Mouse (Mus musculus) retina, embryonic 14.5 days (tissue): ENCODE measurements at regions not wholly inside any gene's neighbourhood (a gene's known extent, or its start where the extent isn't known, plus 50 kb on each side); places are given as distances from the start of the nearest gene placed in this dataset.

Experiments used
- DNase-seq: peaks from one replicate; pipeline ENCODE4 v3.0.0-alpha.2; 2015; ENCODE audit warnings: low spot score

DNA sequence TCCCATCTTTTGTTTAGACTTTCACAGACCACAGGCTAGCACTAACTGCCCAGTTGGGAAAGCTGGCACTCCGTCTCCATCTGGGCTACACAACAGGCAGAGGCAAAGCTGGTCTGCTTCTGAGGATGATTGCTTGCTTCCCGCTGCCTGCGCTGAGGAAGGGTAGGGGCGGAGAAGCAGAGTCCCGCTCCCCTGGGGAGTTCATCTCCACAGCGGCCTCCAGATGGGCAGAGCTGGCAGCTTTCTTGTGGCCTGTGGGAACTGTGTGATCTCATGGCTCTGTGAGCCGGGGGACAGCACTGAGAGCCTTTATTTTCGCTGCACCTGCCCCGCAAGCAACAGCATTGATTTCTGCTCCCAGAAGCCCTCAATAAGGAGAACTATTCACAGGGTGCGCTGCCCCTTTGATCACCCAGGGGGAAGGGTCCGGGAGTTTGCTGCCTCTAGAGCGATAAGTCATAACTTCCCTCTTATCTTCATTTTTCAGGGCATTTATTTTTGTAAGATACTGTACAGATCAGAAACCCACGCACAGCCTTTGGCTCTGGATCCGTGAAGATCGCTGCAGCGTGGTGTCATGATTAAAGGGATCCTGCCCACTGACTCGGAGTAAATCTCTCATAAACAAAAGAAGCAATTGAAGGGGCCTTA is 155.7 kb downstream of the Gm9376 start:
- DNase-seq = peak; percentile 73

DNA sequence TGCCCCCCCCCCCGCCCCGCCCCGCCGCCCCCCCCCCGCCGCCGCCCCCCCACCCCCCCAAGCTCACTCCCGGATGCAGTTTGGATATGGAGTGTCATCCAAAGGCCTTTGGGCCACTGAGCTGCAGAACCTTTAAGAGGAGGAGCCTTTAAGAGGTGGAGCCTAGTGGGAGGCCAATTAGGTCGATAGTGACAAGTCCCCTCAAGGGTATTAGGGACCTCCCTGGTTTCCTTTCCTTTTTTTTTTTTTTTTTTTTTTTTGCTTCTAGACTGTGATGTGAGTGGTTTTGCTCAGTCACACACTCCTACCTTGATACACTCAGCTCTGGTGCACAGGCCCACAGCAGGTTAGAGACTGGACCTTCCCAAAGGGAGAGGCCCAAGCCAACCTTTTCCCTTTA is 156.5 kb downstream of the Gm9376 start:
- DNase-seq = peak; percentile 57

DNA sequence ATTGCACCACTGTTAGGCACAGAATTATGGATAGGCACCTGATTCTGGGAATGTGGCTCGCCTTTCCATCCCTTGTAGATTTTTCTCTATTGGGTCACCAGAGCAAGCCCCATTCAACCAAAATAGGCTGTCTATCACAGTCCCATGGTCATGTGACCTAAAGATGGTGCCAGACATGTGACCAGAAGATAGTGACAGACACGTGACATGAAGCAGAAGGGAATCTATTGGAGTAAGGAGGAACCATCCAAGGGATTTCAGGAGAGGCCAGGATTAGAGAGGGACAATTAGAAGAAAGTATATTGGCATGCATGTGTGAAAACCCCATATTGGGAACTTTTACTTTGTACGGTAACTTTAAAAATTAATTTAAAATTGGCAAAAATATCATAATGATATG is 159.8 kb downstream of the Gm9376 start:
- no peak for DNase-seq

DNA sequence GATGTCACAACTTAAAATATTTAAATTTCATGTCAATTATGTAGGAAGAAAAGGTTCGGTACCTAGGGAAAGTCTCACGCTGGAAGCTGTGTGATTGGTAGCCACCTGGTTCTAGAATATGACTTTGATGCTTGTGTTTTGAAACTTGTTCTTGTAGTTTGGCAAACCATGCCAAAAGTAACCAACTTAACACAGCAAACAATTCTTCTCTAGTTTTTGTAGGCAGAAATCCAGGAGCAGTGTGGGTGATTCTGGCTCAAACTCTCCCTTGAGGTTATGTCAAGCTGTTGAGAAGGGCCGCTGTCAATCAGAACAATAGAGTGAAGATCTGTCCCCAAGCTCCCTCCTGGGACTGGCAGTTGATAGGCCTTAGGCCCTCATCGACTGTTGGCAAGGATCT is 163.5 kb downstream of the Gm9376 start:
- no peak for DNase-seq

DNA sequence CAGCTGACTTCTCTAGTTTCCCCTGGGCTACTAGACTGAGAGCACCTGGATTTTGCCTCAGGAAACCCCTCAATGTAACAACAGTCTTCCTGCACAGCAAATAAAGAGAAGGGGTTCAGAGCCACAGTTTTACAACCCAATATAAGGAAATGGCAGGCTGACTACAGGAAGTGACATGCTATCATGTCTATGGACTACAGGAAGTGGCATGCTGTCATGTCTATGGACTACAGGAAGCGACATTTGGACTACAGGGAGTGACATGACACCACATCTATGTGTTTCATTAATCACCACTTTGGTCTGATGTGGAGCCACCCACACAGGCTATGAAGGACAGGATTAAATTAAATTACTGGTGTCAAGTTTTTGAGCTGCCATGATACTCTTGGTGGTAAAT is 164.0 kb downstream of the Gm9376 start:
- DNase-seq = no peak

DNA sequence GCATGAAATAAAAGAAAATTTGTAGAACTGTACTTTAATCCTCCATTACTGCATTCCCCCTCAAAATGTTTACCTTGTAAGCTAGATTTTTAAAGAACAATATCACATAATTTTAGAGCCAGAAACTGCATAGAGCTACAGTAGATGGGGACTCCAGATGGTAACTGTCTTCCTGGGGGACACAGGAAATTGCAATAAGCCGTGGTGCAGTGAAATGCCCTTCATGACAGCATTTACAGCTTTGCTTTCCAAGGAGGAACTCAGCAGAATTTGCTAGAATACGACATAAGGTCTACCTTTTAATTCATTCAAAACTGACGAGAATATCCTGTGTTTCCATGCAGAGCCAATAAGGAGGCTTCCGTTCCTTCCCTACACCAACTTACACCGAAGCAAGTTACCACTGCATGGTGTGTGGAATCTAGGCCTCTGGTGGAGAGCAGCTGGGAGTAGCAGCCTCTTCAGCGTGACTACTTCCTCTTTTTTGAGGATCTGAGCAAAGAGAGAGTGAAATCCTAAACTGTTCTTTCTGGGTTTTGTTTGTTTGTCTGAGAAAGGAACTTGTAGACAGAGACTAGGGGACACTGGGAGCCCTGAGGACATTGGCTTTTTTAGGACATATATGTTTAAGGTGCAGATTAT is 164.6 kb downstream of the Gm9376 start:
- DNase-seq = no peak
